11 mouse cellular contexts compared by ENCODE assay signal in genomic region chr5:100085097-100085496, GRCm38 (mm10). TPM values are rescaled to one million over a fixed set of nuclear protein-coding genes. Genes with fewer than 3 reads are reported as not detected.
A peak's percentile ranks its signal among the peaks of the same experiment; 100 is the strongest.
DNase-seq lines count a peak whose midpoint lies in the region; ATAC-seq lines count a peak whose summit lies in the region.
"Had no signal": no experiment of that assay in that cellular context is flagged by ENCODE, and none has a peak within 500 bp of the region (broad histone marks: within the 10 kb centered on the region; RNA-seq: fewer than 3 reads in every experiment).

No protein-coding gene starts in this region.

- DNase-seq in cerebellum, postnatal 36 days, result peak; percentile 15 to 18
- no peak for DNase-seq in cerebellum, adult 18-20 months
- DNase-seq in kidney, postnatal 36 days, result peak; percentile 8 to 38
- peak; percentile 35 for DNase-seq in NIH3T3 (ENCODE audit: low read depth)
- no peak for DNase-seq in embryo, embryonic 10.5 days (ENCODE audit: low spot score)
- no peak for DNase-seq in right cerebral cortex, postnatal 36 days (ENCODE audit: low spot score in 2 of 2)
- DNase-seq: gastrocnemius, postnatal 25 days; layer of hippocampus, postnatal 36 days had no signal

- H3K4me3 ChIP-seq in kidney, embryonic 14.5 days (ENCODE audit: low read length), result no peak overlapping the region
- H3K4me3 ChIP-seq in hindbrain, embryonic 15.5 days, result no peak overlapping the region
- H3K4me3 ChIP-seq: embryonic facial prominence, embryonic 12.5 days had no signal

- H3K9me3 ChIP-seq in kidney, embryonic 14.5 days (ENCODE audit: control insufficient read depth, low read length), result no peaks in the 10 kb centered on the region
- H3K9me3 ChIP-seq in hindbrain, embryonic 15.5 days, result no peaks in the 10 kb centered on the region
- H3K9me3 ChIP-seq: embryonic facial prominence, embryonic 12.5 days had no signal

- H3K4me2 ChIP-seq in kidney, embryonic 14.5 days (replicated peaks; ENCODE audit: low read depth, low read length), result no peak overlapping the region
- H3K4me2 ChIP-seq in hindbrain, embryonic 15.5 days, result no peak overlapping the region
- H3K4me2 ChIP-seq: embryonic facial prominence, embryonic 12.5 days had no signal

- WGBS in kidney, embryonic 14.5 days, result 53% methylated on average over 8 of the region's 8 CpGs
- WGBS in hindbrain, embryonic 15.5 days, result 44% methylated on average over 8 of the region's 8 CpGs

- no peak overlapping the region for H3K9ac ChIP-seq in kidney, embryonic 14.5 days (ENCODE audit: low read depth, low read length)
- H3K9ac ChIP-seq in hindbrain, embryonic 15.5 days, result no peak overlapping the region
- H3K9ac ChIP-seq: embryonic facial prominence, embryonic 12.5 days had no signal

- H3K27me3 ChIP-seq in kidney, embryonic 14.5 days (ENCODE audit: control insufficient read depth, insufficient read depth, low read length), result no peaks in the 10 kb centered on the region
- no peaks in the 10 kb centered on the region for H3K27me3 ChIP-seq in hindbrain, embryonic 15.5 days
- H3K27me3 ChIP-seq: embryonic facial prominence, embryonic 12.5 days had no signal

- no peak for ATAC-seq in kidney, embryonic 14.5 days (ENCODE audit: low FRiP score, low TSS enrichment)
- ATAC-seq in hindbrain, embryonic 15.5 days (ENCODE audit: low FRiP score, low read depth), result peak; percentile 69

- H3K36me3 ChIP-seq in kidney, embryonic 14.5 days (ENCODE audit: control insufficient read depth, insufficient read depth, low read length), result no peaks in the 10 kb centered on the region
- H3K36me3 ChIP-seq in hindbrain, embryonic 15.5 days, result no peaks in the 10 kb centered on the region
- H3K36me3 ChIP-seq: embryonic facial prominence, embryonic 12.5 days had no signal

- H3K4me1 ChIP-seq in kidney, embryonic 14.5 days (ENCODE audit: control insufficient read depth, insufficient read depth, low read length), result peaks cover 11% of the 10 kb centered on the region
- peaks cover 23% of the 10 kb centered on the region for H3K4me1 ChIP-seq in hindbrain, embryonic 15.5 days (replicated peaks)

- no peak overlapping the region for H3K27ac ChIP-seq in kidney, embryonic 14.5 days (ENCODE audit: low read depth, low read length)
- H3K27ac ChIP-seq in hindbrain, embryonic 15.5 days (replicated peaks), result no peak overlapping the region; the same call in 1 of the 2 replicates
- H3K27ac ChIP-seq: embryonic facial prominence, embryonic 12.5 days had no signal

RNA-seq across cellular contexts. Expression of gene Enoph1, which starts 45.3 kb away (rescaled TPM):
- polyA plus RNA-seq in kidney, embryonic 14.5 days (2014; fragmentation: Nextera tagmentation; extraction: Ambion mirVana), result 42.6 and 51.8 TPM in 2 replicates
- polyA plus RNA-seq in hindbrain, embryonic 15.5 days (2015; fragmentation: Nextera tagmentation; extraction: Ambion mirVana), result 50.6 and 55.5 TPM in 2 replicates

RNA-seq across cellular contexts. Expression of gene Hnrnpdl, which starts 45.6 kb away (rescaled TPM):
- polyA plus RNA-seq in kidney, embryonic 14.5 days (2014; fragmentation: Nextera tagmentation; extraction: Ambion mirVana), result 205 and 217 TPM in 2 replicates
- polyA plus RNA-seq in hindbrain, embryonic 15.5 days (2015; fragmentation: Nextera tagmentation; extraction: Ambion mirVana), result 186 and 197 TPM in 2 replicates

Comparison
In these comparisons a context has a peak if more than half of its experiments do, and no peak if none do; other contexts are left out.
1. DNase-seq: peak in cerebellum, postnatal 36 days (2 of 2), kidney, postnatal 36 days (2 of 2) and NIH3T3 (single experiment); none in cerebellum, adult 18-20 months (0 of 2), embryo, embryonic 10.5 days (single experiment) and right cerebral cortex, postnatal 36 days (0 of 2).